Mouse (Mus musculus) left cerebral cortex, adult 9 months (tissue): Measurements from ENCODE around the gene Pcgf1.

Experiments used
- DNase-seq, 2 experiments: peaks; one replicate each; pipeline ENCODE4 v3.0.0; 2022; ENCODE audit warnings: low spot score in 2 of 2

The Pcgf1 gene

GRCm38 (mm10) chr6:83065995-83066394 is 11.7 kb upstream of the Pcgf1 start:
- no peak for DNase-seq

- DNase-seq: no peak
These were observed 11.2 kb upstream of the Pcgf1 start for GRCm38 (mm10) chr6:83066441-83066840.

GRCm38 (mm10) chr6:83068221-83068620 is 9.4 kb upstream of the Pcgf1 start:
- DNase-seq: no peak

GRCm38 (mm10) chr6:83068706-83069487 is 8.8 kb upstream of the Pcgf1 start:
- DNase-seq: no peak

GRCm38 (mm10) chr6:83069488-83070246 is 8.0 kb upstream of the Pcgf1 start:
- DNase-seq: no peak

- DNase-seq: no peak
These were observed 7.6 kb upstream of the Pcgf1 start, which contains the start of gene Tlx2 for GRCm38 (mm10) chr6:83070247-83070310. Gene Tlx2, minus strand, starts transcription at chr6:83070293.

GRCm38 (mm10) chr6:83070311-83071219 is 7.1 kb upstream of the Pcgf1 start:
- no peak for DNase-seq

- no peak for DNase-seq
These were observed 6.4 kb upstream of the Pcgf1 start for GRCm38 (mm10) chr6:83071220-83071619.

GRCm38 (mm10) chr6:83074979-83075378 is 2.7 kb upstream of the Pcgf1 start:
- DNase-seq: no peak

GRCm38 (mm10) chr6:83078324-83078858 is 722 bp downstream of the Pcgf1 start:
- DNase-seq: peak; percentile 93 to 99

GRCm38 (mm10) chr6:83080210-83080609 is 2.5 kb downstream of the Pcgf1 start:
- DNase-seq: no peak

GRCm38 (mm10) chr6:83083497-83083896 is 5.8 kb downstream of the Pcgf1 start:
- DNase-seq: no peak

GRCm38 (mm10) chr6:83084477-83084876 is 6.8 kb downstream of the Pcgf1 start:
- DNase-seq: no peak

- no peak for DNase-seq
These were observed 8.7 kb downstream of the Pcgf1 start, which contains the start of gene Lbx2 for GRCm38 (mm10) chr6:83086121-83087035. Gene Lbx2, plus strand, starts transcription at chr6:83086367.

GRCm38 (mm10) chr6:83087205-83087925 is 9.7 kb downstream of the Pcgf1 start:
- no peak for DNase-seq

GRCm38 (mm10) chr6:83087926-83088260 is 10.2 kb downstream of the Pcgf1 start:
- DNase-seq: no peak

- DNase-seq: no peak
These were observed 14.9 kb downstream of the Pcgf1 start for GRCm38 (mm10) chr6:83092416-83093127.

- no peak for DNase-seq
These were observed 18.3 kb downstream of the Pcgf1 start for GRCm38 (mm10) chr6:83095968-83096367.

- no peak for DNase-seq
These were observed 20.7 kb downstream of the Pcgf1 start for GRCm38 (mm10) chr6:83098411-83098810.

GRCm38 (mm10) chr6:83101316-83101687 is 23.6 kb downstream of the Pcgf1 start, which contains the start of the genes Ccdc142 and Gm42688:
Gene Ccdc142, plus strand, starts transcription at chr6:83101601.
Gene Gm42688, plus strand, starts transcription at chr6:83101617.
- peak; percentile 81 to 93 for DNase-seq
